Mouse (Mus musculus): ENCODE results near the gene Myg1.

DNA sequence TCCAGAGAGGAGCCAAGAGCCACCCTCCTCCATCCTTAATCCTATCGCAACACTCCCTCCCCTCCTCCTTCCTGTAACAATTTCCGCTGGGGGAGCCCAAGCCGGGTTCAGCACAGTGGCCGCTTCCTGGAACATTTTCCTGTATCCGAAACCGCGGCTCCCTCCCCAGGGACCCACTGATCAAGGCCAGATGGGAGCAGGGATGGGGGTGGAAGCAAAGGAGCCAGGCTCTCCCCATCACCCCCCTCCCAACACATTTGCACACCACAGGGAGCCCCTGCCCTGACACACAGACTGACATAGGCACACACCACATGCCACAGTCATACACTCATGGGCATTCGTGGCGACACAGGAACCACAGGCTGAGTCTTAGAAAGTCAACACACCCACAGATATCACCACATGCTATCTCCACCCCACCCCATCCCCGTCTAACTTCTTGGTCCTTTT, 46.3 kb downstream of the Myg1 start:
- TF ChIP-seq CTCF (IDR thresholded peaks at IDR 0.05; ENCODE audit: borderline replicate concordance, control insufficient read depth, extremely low read depth, insufficient read depth, low read length, poor library complexity) (no peak), POLR2A (IDR thresholded peaks at IDR 0.05; ENCODE audit: control insufficient read depth, extremely low read depth, insufficient read depth, low read length, poor library complexity) (no peak)

Data from thymus, adult 2 months (tissue).